In the genomic region with DNA sequence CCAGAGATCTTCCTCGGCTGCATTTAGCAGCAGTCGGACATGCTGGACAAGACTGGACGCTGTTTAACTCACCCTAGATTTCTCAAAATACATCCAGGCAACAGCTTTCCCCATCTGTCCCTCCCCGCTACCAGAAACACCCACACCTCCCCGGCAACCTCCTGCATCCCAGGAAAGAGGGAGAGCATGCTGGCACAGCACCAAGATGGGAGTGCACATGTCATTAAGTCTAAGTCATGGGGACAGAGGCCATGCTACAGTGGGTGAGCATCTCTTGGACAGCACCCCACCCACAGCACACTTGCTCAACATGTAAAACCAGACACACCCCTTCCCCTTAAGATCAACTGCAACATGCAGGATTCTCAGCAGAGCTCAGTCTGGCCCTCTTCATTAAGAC, we compare ENCODE assay signal across 13 mouse cellular contexts. TPM values are rescaled to one million over a fixed set of nuclear protein-coding genes. Genes with fewer than 3 reads are reported as not detected.
DNase-seq lines count a peak whose midpoint lies in the region; ATAC-seq and TF ChIP-seq lines count a peak whose summit lies in the region.
"Had no signal": no experiment of that assay in that cellular context is flagged by ENCODE, and none has a peak within 500 bp of the region (broad histone marks: within the 10 kb centered on the region; RNA-seq: fewer than 3 reads in every experiment).

No protein-coding gene starts in this region.

- no peaks in the 10 kb centered on the region for H3K9me3 ChIP-seq in midbrain, embryonic 16.5 days (replicated peaks; ENCODE audit: control insufficient read depth, low read length, poor library complexity, severe bottlenecking)
- H3K9me3 ChIP-seq in hindbrain, postnatal 0 days (ENCODE audit: low read length): no peaks in the 10 kb centered on the region
- H3K9me3 ChIP-seq: forebrain, embryonic 15.5 days; limb, embryonic 13.5 days; stomach, embryonic 15.5 days had no signal

- TF ChIP-seq CTCF in gastrocnemius, adult 2 months (IDR thresholded peaks at IDR 0.05): no peak
- no peak for TF ChIP-seq CTCF in hindbrain, postnatal 0 days (IDR thresholded peaks at IDR 0.05; ENCODE audit: low read depth)

- H3K4me1 ChIP-seq in midbrain, embryonic 16.5 days (ENCODE audit: control insufficient read depth, insufficient read depth, low read length): peaks cover 12% of the 10 kb centered on the region
- H3K4me1 ChIP-seq in hindbrain, postnatal 0 days (ENCODE audit: insufficient read depth, low read length): peaks cover 14% of the 10 kb centered on the region

- no peak overlapping the region for H3K9ac ChIP-seq in midbrain, embryonic 16.5 days (ENCODE audit: low read depth, low read length)
- no peak overlapping the region for H3K9ac ChIP-seq in hindbrain, postnatal 0 days (replicated peaks; ENCODE audit: low read length)
- H3K9ac ChIP-seq: forebrain, embryonic 15.5 days; limb, embryonic 13.5 days; stomach, embryonic 15.5 days had no signal

- H3K27ac ChIP-seq in gastrocnemius, adult 2 months: peak overlapping the region; percentile 97
- H3K27ac ChIP-seq in midbrain, embryonic 16.5 days (ENCODE audit: low read length): no peak overlapping the region
- H3K27ac ChIP-seq in hindbrain, postnatal 0 days: no peak overlapping the region
- H3K27ac ChIP-seq: forebrain, embryonic 15.5 days; limb, embryonic 13.5 days; stomach, embryonic 15.5 days had no signal

- WGBS in midbrain, embryonic 16.5 days: 87% methylated on average over 5 of the region's 5 CpGs
- WGBS in hindbrain, postnatal 0 days: 62% methylated on average over 5 of the region's 5 CpGs

- H3K4me3 ChIP-seq in gastrocnemius, adult 2 months: peak overlapping the region; percentile 89
- no peak overlapping the region for H3K4me3 ChIP-seq in midbrain, embryonic 16.5 days (ENCODE audit: low read depth, low read length)
- no peak overlapping the region for H3K4me3 ChIP-seq in hindbrain, postnatal 0 days (ENCODE audit: low read length)
- H3K4me3 ChIP-seq: forebrain, embryonic 15.5 days; limb, embryonic 13.5 days; stomach, embryonic 15.5 days had no signal

- intact Hi-C loops in gastrocnemius, adult 2 months (cut with DNase I): no loop called here
- intact Hi-C loops in left cerebral cortex, postnatal 25 days (cut with DNase I): loop anchor here (5.0 kb wide), 1 partner anchor 534 kb away; no protein-coding TSS in a partner anchor

- no peak overlapping the region for H3K4me2 ChIP-seq in midbrain, embryonic 16.5 days (ENCODE audit: low read length)
- no peak overlapping the region for H3K4me2 ChIP-seq in hindbrain, postnatal 0 days (ENCODE audit: low read depth, low read length)
- H3K4me2 ChIP-seq: forebrain, embryonic 15.5 days; stomach, embryonic 15.5 days had no signal

- H3K27me3 ChIP-seq in midbrain, embryonic 16.5 days (ENCODE audit: control insufficient read depth, insufficient read depth, low read depth, low read length): peaks cover 15% of the 10 kb centered on the region
- H3K27me3 ChIP-seq in hindbrain, postnatal 0 days (ENCODE audit: insufficient read depth, low read length): peaks cover 7% of the 10 kb centered on the region; the same call in 1 of the 2 replicates

- peak; percentile 38 for ATAC-seq in granulocyte monocyte progenitor cell, adult 5-6 weeks (replicated peaks; ENCODE audit: poor library complexity, severe bottlenecking)
- no peak for ATAC-seq in midbrain, embryonic 16.5 days
- no peak for ATAC-seq in hindbrain, postnatal 0 days
- ATAC-seq: forebrain, embryonic 15.5 days; inflammation-experienced regulatory T-cells, adult 6 months had no signal

- H3K36me3 ChIP-seq in midbrain, embryonic 16.5 days (ENCODE audit: control insufficient read depth, insufficient read depth, low read length): no peaks in the 10 kb centered on the region
- no peaks in the 10 kb centered on the region for H3K36me3 ChIP-seq in hindbrain, postnatal 0 days (ENCODE audit: insufficient read depth, low read length)
- H3K36me3 ChIP-seq: forebrain, embryonic 15.5 days; limb, embryonic 13.5 days; stomach, embryonic 15.5 days had no signal

- DNase-seq in gastrocnemius, adult 2 months: peak; percentile 71
- no peak for DNase-seq in gastrocnemius, postnatal 10 days
- peak; percentile 48 for DNase-seq in lung, postnatal 36 days
- no peak for DNase-seq in lung, postnatal 10 days
- DNase-seq in left cerebral cortex, postnatal 25 days (ENCODE audit: low spot score in 2 of 2): peak; percentile 57 to 83
- DNase-seq in hindbrain, postnatal 0 days (ENCODE audit: low spot score): no peak

RNA-seq across cellular contexts. Expression of a gene that starts 14.1 kb away (rescaled TPM):
- total RNA-seq in gastrocnemius, adult 2 months (2021): 100 to 1,000 TPM; 223 to 228 TPM
- total RNA-seq in gastrocnemius, postnatal 10 days (2021): 100 to 1,000 TPM; 102 to 133 TPM
- total RNA-seq in granulocyte monocyte progenitor cell, adult 5-6 weeks (2014; fragmentation: Nextera tagmentation): 3.6 and 12.0 TPM in 2 replicates
- total RNA-seq in granulocyte monocyte progenitor cell, adult 5-6 weeks (2017): 1.2 and 3.1 TPM in 2 replicates
- total RNA-seq in left cerebral cortex, postnatal 25 days (2021): 100 to 1,000 TPM in 1 of 2 experiments, 10 to 100 TPM in 1; 72.3 to 106 TPM
- 6.7 and 9.7 TPM in 2 replicates for polyA plus RNA-seq in midbrain, embryonic 16.5 days (2015; fragmentation: Nextera tagmentation; extraction: Ambion mirVana)
- total RNA-seq in hindbrain, postnatal 0 days (2014; rRNA removed): 11.0 and 14.2 TPM in 2 replicates
- 19.6 and 20.5 TPM in 2 replicates for polyA plus RNA-seq in hindbrain, postnatal 0 days (2015; fragmentation: Nextera tagmentation; extraction: Ambion mirVana)

RNA-seq across cellular contexts. Expression of a gene that starts 20.6 kb away (rescaled TPM):
- not detected for total RNA-seq in gastrocnemius, adult 2 months (2021)
- under 1 TPM in 1 of 2 experiments, not detected in 1; 0.18 TPM for total RNA-seq in gastrocnemius, postnatal 10 days (2021)
- total RNA-seq in granulocyte monocyte progenitor cell, adult 5-6 weeks (2014; fragmentation: Nextera tagmentation): not detected in 2 replicates
- total RNA-seq in granulocyte monocyte progenitor cell, adult 5-6 weeks (2017): 0.15 TPM in 1 of 2 replicates, not detected in the other
- 1 to 10 TPM in 1 of 2 experiments, under 1 TPM in 1; 0.55 to 1.6 TPM for total RNA-seq in left cerebral cortex, postnatal 25 days (2021)
- 0.15 and 0.16 TPM in 2 replicates for polyA plus RNA-seq in midbrain, embryonic 16.5 days (2015; fragmentation: Nextera tagmentation; extraction: Ambion mirVana)
- 2.8 and 4.0 TPM in 2 replicates for total RNA-seq in hindbrain, postnatal 0 days (2014; rRNA removed)
- polyA plus RNA-seq in hindbrain, postnatal 0 days (2015; fragmentation: Nextera tagmentation; extraction: Ambion mirVana): 0.24 and 0.50 TPM in 2 replicates
- polyA plus RNA-seq: inflammation-experienced regulatory T-cells, adult 6 months; neural tube, embryonic 14.5 days had no signal

RNA-seq across cellular contexts. Expression of a gene that starts 26.1 kb away (rescaled TPM):
- 1 to 10 TPM; 2.5 to 7.6 TPM for total RNA-seq in gastrocnemius, adult 2 months (2021)
- 10 to 100 TPM; 25.9 to 26.0 TPM for total RNA-seq in gastrocnemius, postnatal 10 days (2021)
- not detected in 2 replicates for total RNA-seq in granulocyte monocyte progenitor cell, adult 5-6 weeks (2014; fragmentation: Nextera tagmentation)
- not detected in 2 replicates for total RNA-seq in granulocyte monocyte progenitor cell, adult 5-6 weeks (2017)
- total RNA-seq in left cerebral cortex, postnatal 25 days (2021): 10 to 100 TPM; 23.1 to 26.1 TPM
- polyA plus RNA-seq in midbrain, embryonic 16.5 days (2015; fragmentation: Nextera tagmentation; extraction: Ambion mirVana): 4.6 and 5.5 TPM in 2 replicates
- 36.7 and 39.5 TPM in 2 replicates for total RNA-seq in hindbrain, postnatal 0 days (2014; rRNA removed)
- 12.3 and 12.8 TPM in 2 replicates for polyA plus RNA-seq in hindbrain, postnatal 0 days (2015; fragmentation: Nextera tagmentation; extraction: Ambion mirVana)
- polyA plus RNA-seq: inflammation-experienced regulatory T-cells, adult 6 months had no signal

RNA-seq across cellular contexts. Expression of a gene that starts 32.3 kb away (rescaled TPM):
- 1 to 10 TPM in 1 of 2 experiments, under 1 TPM in 1; 0.71 to 1.4 TPM for total RNA-seq in gastrocnemius, adult 2 months (2021)
- under 1 TPM; 0.23 to 0.49 TPM for total RNA-seq in gastrocnemius, postnatal 10 days (2021)
- not detected in 2 replicates for total RNA-seq in granulocyte monocyte progenitor cell, adult 5-6 weeks (2014; fragmentation: Nextera tagmentation)
- total RNA-seq in granulocyte monocyte progenitor cell, adult 5-6 weeks (2017): not detected in 2 replicates
- under 1 TPM; 0.14 to 0.27 TPM for total RNA-seq in left cerebral cortex, postnatal 25 days (2021)
- polyA plus RNA-seq in midbrain, embryonic 16.5 days (2015; fragmentation: Nextera tagmentation; extraction: Ambion mirVana): 0.10 and 0.15 TPM in 2 replicates
- total RNA-seq in hindbrain, postnatal 0 days (2014; rRNA removed): not detected in 2 replicates
- 0.21 TPM in 1 of 2 replicates, not detected in the other for polyA plus RNA-seq in hindbrain, postnatal 0 days (2015; fragmentation: Nextera tagmentation; extraction: Ambion mirVana)
- polyA plus RNA-seq: inflammation-experienced regulatory T-cells, adult 6 months had no signal

RNA-seq across cellular contexts. Expression of a gene that starts 32.4 kb away (rescaled TPM):
- 1 to 10 TPM; 3.0 to 3.1 TPM for total RNA-seq in gastrocnemius, adult 2 months (2021)
- 10 to 100 TPM; 13.0 to 15.1 TPM for total RNA-seq in gastrocnemius, postnatal 10 days (2021)
- total RNA-seq in granulocyte monocyte progenitor cell, adult 5-6 weeks (2014; fragmentation: Nextera tagmentation): 44.9 and 55.6 TPM in 2 replicates
- 17.8 and 19.3 TPM in 2 replicates for total RNA-seq in granulocyte monocyte progenitor cell, adult 5-6 weeks (2017)
- 10 to 100 TPM; 30.6 to 31.5 TPM for total RNA-seq in left cerebral cortex, postnatal 25 days (2021)
- 25.6 and 26.0 TPM in 2 replicates for polyA plus RNA-seq in midbrain, embryonic 16.5 days (2015; fragmentation: Nextera tagmentation; extraction: Ambion mirVana)
- 17.5 and 24.3 TPM in 2 replicates for total RNA-seq in hindbrain, postnatal 0 days (2014; rRNA removed)
- 38.0 and 41.1 TPM in 2 replicates for polyA plus RNA-seq in hindbrain, postnatal 0 days (2015; fragmentation: Nextera tagmentation; extraction: Ambion mirVana)

Comparison
In these comparisons a context has a peak if more than half of its experiments do, and no peak if none do; other contexts are left out.
1. DNase-seq: peak in gastrocnemius, adult 2 months (single experiment), lung, postnatal 36 days (single experiment) and left cerebral cortex, postnatal 25 days (2 of 2); none in gastrocnemius, postnatal 10 days (single experiment), lung, postnatal 10 days (single experiment) and hindbrain, postnatal 0 days (single experiment).